Mouse (Mus musculus): ENCODE measurements around the gene Dnajc10. TPM values are rescaled to one million over a fixed set of nuclear protein-coding genes. Genes with fewer than 3 reads are reported as not detected.

Dnajc10 gene
- total and polyA plus RNA-seq, 2 experiments from 2014 or later, result 65.8 TPM

GRCm38 (mm10) chr2:80275136-80275535 is 40.1 kb upstream of the Dnajc10 start:
- H3K9ac ChIP-seq (replicated peaks; ENCODE audit: low read length, poor library complexity, severe bottlenecking), result no peak overlapping the region
- H3K4me3 ChIP-seq (ENCODE audit: low read depth, low read length), result no peak overlapping the region
- 49% methylated on average over 2 of the region's 2 CpGs for whole genome bisulfite sequencing
- H3K4me1 ChIP-seq (ENCODE audit: insufficient read depth, low read length), result no peaks in the 10 kb centered on the region
- no peaks in the 10 kb centered on the region for H3K9me3 ChIP-seq (ENCODE audit: low read length)
- TF ChIP-seq CTCF (IDR thresholded peaks at IDR 0.05), result peak; percentile 75
- DNase-seq (ENCODE audit: low spot score), result peak; percentile 72
- no peak overlapping the region for H3K27ac ChIP-seq (ENCODE audit: low read depth, low read length)
- H3K4me2 ChIP-seq (ENCODE audit: low read depth, low read length, poor library complexity, severe bottlenecking), result no peak overlapping the region
- no peaks in the 10 kb centered on the region for H3K36me3 ChIP-seq (ENCODE audit: insufficient read depth, low read length)
- no peak for ATAC-seq (ENCODE audit: low FRiP score)
- H3K27me3 ChIP-seq (ENCODE audit: insufficient read depth, low read length), result no peaks in the 10 kb centered on the region

- Histone ChIP-seq H3K4me1 (ENCODE audit: insufficient read depth, low read length) (no peaks in the 10 kb centered on the region), H3K9ac (replicated peaks; ENCODE audit: low read length, poor library complexity, severe bottlenecking) (no peak overlapping the region), H3K4me2 (ENCODE audit: low read depth, low read length, poor library complexity, severe bottlenecking) (no peak overlapping the region), H3K36me3 (ENCODE audit: insufficient read depth, low read length) (no peaks in the 10 kb centered on the region), H3K9me3 (ENCODE audit: low read length) (no peaks in the 10 kb centered on the region), H3K27me3 (ENCODE audit: insufficient read depth, low read length) (no peaks in the 10 kb centered on the region), H3K27ac (ENCODE audit: low read depth, low read length) (no peak overlapping the region), H3K4me3 (ENCODE audit: low read depth, low read length) (no peak overlapping the region)
- DNase-seq (ENCODE audit: low spot score) (no peak), ATAC-seq (ENCODE audit: low FRiP score) (no peak)
- TF ChIP-seq CTCF (IDR thresholded peaks at IDR 0.05), result no peak
- 87% methylated on average over 2 of the region's 2 CpGs for WGBS
These were observed 33.1 kb upstream of the Dnajc10 start for GRCm38 (mm10) chr2:80282214-80282613.

DNA sequence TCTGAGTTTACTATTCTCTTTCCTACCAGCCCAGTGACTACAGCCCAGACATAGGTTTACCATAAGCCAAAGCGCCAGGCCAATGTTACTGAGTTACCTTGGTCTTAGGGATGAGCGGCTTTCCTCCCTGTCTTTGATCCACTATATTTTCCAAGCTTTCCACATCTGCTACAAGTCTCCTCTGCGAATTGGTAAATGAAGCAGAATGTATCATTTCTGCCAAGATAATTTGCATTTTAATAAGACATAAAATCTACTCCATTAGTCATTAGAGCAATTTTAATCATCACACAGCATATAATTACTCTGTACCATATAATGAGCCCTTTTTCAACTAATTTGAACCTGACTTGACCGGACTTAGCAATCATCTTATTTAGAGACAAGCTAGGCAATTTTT is 28.9 kb upstream of the Dnajc10 start:
- Histone ChIP-seq H3K4me3 (ENCODE audit: low read depth, low read length) (no peak overlapping the region), H3K36me3 (ENCODE audit: insufficient read depth, low read length) (no peaks in the 10 kb centered on the region), H3K27ac (ENCODE audit: low read depth, low read length) (no peak overlapping the region), H3K27me3 (ENCODE audit: insufficient read depth, low read length) (no peaks in the 10 kb centered on the region), H3K9ac (replicated peaks; ENCODE audit: low read length, poor library complexity, severe bottlenecking) (no peak overlapping the region), H3K4me1 (ENCODE audit: insufficient read depth, low read length) (no peaks in the 10 kb centered on the region), H3K9me3 (ENCODE audit: low read length) (no peaks in the 10 kb centered on the region), H3K4me2 (ENCODE audit: low read depth, low read length, poor library complexity, severe bottlenecking) (no peak overlapping the region)
- DNase-seq (ENCODE audit: low spot score) (no peak), ATAC-seq (ENCODE audit: low FRiP score) (no peak)
- WGBS, result 82% methylated on average over 4 of the region's 4 CpGs
- no peak for TF ChIP-seq CTCF (IDR thresholded peaks at IDR 0.05)

DNA sequence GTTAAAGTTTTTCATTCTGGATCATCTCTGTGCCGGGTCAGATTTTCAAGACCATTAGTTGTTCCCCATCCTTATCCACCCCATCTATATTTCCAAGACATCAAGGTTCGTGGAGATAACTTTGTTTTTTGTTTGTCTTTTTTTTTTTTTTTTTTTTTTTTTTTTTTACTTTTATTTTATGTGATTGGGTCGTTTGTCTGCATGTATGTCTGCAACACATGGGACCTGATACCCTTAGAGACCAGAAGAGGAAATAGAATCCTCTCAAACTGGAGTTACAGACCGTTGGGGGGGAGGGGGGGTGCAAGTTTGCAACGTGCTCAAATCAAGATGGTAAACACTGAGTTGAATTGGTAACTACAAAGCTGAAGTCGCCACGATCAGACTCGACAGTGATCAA is 23.1 kb upstream of the Dnajc10 start, which contains the start of gene Prdx6b:
Gene Prdx6b, plus strand, starts transcription at position 301 of the 400 bp plus-strand sequence.
- DNase-seq (ENCODE audit: low spot score) (no peak), ATAC-seq (ENCODE audit: low FRiP score) (no peak)
- no peak within 1 kb of the TSS for H3K27ac ChIP-seq (ENCODE audit: low read depth, low read length)
- WGBS, result 89% methylated on average over 8 of the region's 8 CpGs
- no peaks in the 10 kb centered on the region for H3K36me3 ChIP-seq (ENCODE audit: insufficient read depth, low read length)
- no peak within 1 kb of the TSS for H3K4me3 ChIP-seq (ENCODE audit: low read depth, low read length)
- no peaks in the 10 kb centered on the region for H3K9me3 ChIP-seq (ENCODE audit: low read length)
- no peaks in the 10 kb centered on the region for H3K27me3 ChIP-seq (ENCODE audit: insufficient read depth, low read length)
- no peak within 1 kb of the TSS for H3K4me2 ChIP-seq (ENCODE audit: low read depth, low read length, poor library complexity, severe bottlenecking)
- no peaks in the 10 kb centered on the region for H3K4me1 ChIP-seq (ENCODE audit: insufficient read depth, low read length)
- no peak for TF ChIP-seq CTCF (IDR thresholded peaks at IDR 0.05)
- H3K9ac ChIP-seq (replicated peaks; ENCODE audit: low read length, poor library complexity, severe bottlenecking), result no peak within 1 kb of the TSS

DNA sequence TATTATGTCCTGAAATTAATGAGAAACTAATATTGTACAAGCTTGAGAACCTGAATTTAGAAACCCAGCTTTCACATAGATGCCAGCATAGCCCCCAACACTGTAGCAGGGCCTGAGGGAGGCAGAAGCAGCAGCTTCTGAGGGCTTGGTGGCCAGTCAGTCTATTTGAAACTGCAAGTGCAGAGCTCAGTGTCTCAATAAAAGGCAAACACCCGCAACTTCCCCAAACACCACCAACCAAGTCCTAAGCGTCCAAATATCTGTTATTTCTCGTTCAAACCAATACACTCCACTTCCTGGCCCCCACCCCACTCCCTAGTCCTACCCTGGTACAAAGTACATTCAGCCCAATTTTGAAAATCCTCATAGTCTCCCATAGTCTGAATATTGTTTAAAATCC is 16.9 kb upstream of the Dnajc10 start:
- Histone ChIP-seq H3K9me3 (ENCODE audit: low read length) (no peaks in the 10 kb centered on the region), H3K4me3 (ENCODE audit: low read depth, low read length) (no peak overlapping the region), H3K27me3 (ENCODE audit: insufficient read depth, low read length) (no peaks in the 10 kb centered on the region), H3K27ac (ENCODE audit: low read depth, low read length) (no peak overlapping the region), H3K9ac (replicated peaks; ENCODE audit: low read length, poor library complexity, severe bottlenecking) (no peak overlapping the region), H3K4me2 (ENCODE audit: low read depth, low read length, poor library complexity, severe bottlenecking) (no peak overlapping the region), H3K4me1 (ENCODE audit: insufficient read depth, low read length) (no peaks in the 10 kb centered on the region), H3K36me3 (ENCODE audit: insufficient read depth, low read length) (no peaks in the 10 kb centered on the region)
- DNase-seq (ENCODE audit: low spot score) (no peak), ATAC-seq (ENCODE audit: low FRiP score) (no peak)
- WGBS, result 74% methylated on average over 3 of the region's 3 CpGs
- TF ChIP-seq CTCF (IDR thresholded peaks at IDR 0.05), result no peak

DNA sequence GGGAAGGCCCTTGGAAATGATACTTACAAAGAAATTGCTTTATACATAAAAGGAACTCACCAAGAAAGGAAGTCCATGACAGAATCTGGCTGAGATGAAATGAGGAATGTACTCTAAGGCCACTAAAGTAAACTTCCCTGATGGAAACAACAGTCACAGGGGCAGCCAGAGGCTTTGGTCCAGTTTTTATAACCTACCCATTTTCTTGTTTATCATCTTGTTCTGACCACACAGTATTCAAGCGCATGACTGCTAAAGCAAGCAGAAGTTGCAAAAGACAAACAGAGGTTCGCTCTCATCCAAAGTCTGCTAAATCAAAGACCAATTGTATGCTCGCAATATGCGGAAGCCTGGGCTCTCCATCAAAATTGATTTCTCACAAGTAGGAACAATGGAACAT is 14.5 kb upstream of the Dnajc10 start:
- TF ChIP-seq CTCF (IDR thresholded peaks at IDR 0.05), result no peak
- H3K9me3 ChIP-seq (ENCODE audit: low read length), result no peaks in the 10 kb centered on the region
- DNase-seq (ENCODE audit: low spot score) (no peak), ATAC-seq (ENCODE audit: low FRiP score) (no peak)
- WGBS, result 81% methylated on average over 4 of the region's 4 CpGs
- no peak overlapping the region for H3K4me2 ChIP-seq (ENCODE audit: low read depth, low read length, poor library complexity, severe bottlenecking)
- no peaks in the 10 kb centered on the region for H3K4me1 ChIP-seq (ENCODE audit: insufficient read depth, low read length)
- no peak overlapping the region for H3K27ac ChIP-seq (ENCODE audit: low read depth, low read length)
- H3K36me3 ChIP-seq (ENCODE audit: insufficient read depth, low read length), result no peaks in the 10 kb centered on the region
- no peak overlapping the region for H3K9ac ChIP-seq (replicated peaks; ENCODE audit: low read length, poor library complexity, severe bottlenecking)
- H3K4me3 ChIP-seq (ENCODE audit: low read depth, low read length), result no peak overlapping the region
- H3K27me3 ChIP-seq (ENCODE audit: insufficient read depth, low read length), result no peaks in the 10 kb centered on the region

All from midbrain, postnatal 0 days (tissue).